Mouse (Mus musculus) spleen, postnatal 0 days (tissue): ENCODE measurements around the gene Card19. TPM values are rescaled to one million over a fixed set of nuclear protein-coding genes. Genes with fewer than 3 reads are reported as not detected.

Experiments
- polyA plus RNA-seq: library from polyadenylated mRNA; unstranded; fragments of >200 nt; fragmentation: Nextera tagmentation; extraction: Ambion mirVana; gene quantifications from 2 replicates; pipeline ENCODE4 v1.2.1, GENCODE M21; 2015

The Card19 gene
- 45.1 and 59.2 TPM in 2 replicates for polyA plus RNA-seq

DNA sequence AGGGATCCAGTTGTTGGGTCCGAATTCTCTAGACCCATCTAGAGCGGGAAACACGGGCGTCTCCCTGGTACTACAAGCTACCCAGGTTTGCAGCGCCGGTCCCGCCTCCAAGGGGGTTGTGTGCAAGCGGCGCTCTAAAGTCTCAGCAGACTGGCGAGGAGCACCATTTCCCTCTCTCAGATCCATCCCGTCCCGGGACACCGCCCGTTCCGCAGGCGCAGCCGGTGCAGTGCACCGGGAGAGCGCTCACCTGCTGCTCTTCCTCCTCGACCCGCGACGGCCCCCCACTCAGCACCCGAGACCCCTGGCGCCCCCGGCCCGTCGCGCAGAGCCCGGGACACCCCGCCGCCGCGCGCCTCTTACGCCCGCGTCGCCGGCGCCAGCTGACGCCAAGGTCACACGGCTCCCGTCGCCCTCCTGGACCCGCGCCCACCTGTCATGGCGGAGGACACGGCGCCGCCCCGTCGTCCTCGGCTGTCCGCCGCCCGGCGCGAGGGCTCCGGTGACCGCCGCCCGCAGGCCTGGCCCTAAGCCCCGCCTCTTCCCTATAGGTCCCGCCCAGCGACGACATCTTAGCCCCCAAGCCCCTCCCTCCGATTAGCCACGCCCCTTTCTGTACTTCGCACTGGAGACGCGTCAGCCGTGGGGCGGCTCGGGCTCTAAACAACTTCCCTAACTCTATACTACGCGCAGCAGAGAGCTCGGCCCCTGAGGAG, at the start of gene Card19:
Gene Card19, minus strand, starts transcription at position 534 of the 716 bp plus-strand sequence.

DNA sequence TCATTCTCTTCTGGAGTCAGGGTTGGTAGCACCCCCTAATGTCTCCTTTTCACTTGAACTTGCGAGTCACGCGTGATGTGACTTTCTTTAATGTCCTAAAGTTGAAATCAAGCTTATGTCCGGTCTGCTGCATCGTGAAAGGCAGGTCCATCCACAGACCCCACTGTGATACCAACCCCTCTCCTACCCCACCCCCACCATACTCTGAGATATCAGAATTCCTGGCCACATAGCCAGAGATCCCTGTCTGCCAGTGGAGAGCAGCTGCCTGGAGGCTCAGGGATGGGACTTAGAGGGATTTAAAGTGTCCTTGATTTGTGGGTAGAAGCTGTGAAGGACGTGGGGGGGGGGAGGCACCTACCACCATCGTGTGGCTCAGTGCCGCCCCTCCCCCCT, 32.6 kb upstream of the Card19 start, which contains the start of gene Susd3:
Gene Susd3, minus strand, starts transcription at position 240 of the 396 bp plus-strand sequence.

GRCm38 (mm10) chr13:49187288-49188218, 28.3 kb downstream of the Card19 start, which contains the start of gene Ninj1:
Gene Ninj1 (plus strand): TSS chr13:49187485.

Other genes starting within 250 kb of the Card19 start
- 25.1 and 26.4 TPM in 2 replicates for gene Fam120a, start 248.0 kb downstream of the Card19 start, polyA plus RNA-seq
- 0.05 and 0.07 TPM in 2 replicates for gene Wnk2, start 68.0 kb downstream of the Card19 start, polyA plus RNA-seq
- 42.2 and 52.1 TPM in 2 replicates for gene Ninj1, start 28.6 kb downstream of the Card19 start, polyA plus RNA-seq
- gene Susd3, start 32.7 kb upstream of the Card19 start, polyA plus RNA-seq, result 8.7 and 11.3 TPM in 2 replicates
- 1.6 and 2.0 TPM in 2 replicates for gene Fgd3, start 104.3 kb upstream of the Card19 start, polyA plus RNA-seq
- gene Bicd2, start 125.5 kb upstream of the Card19 start, polyA plus RNA-seq, result 10.2 and 12.0 TPM in 2 replicates
- 6.1 and 7.4 TPM in 2 replicates for gene Ippk, start 205.2 kb upstream of the Card19 start, polyA plus RNA-seq